Mouse (Mus musculus): ENCODE measurements around the gene Gm3417.
"Not testable (repeated sequence)": the region's sequence is repeated elsewhere in the genome, so short reads cannot be mapped to it uniquely, and the experiment has no call there.

Gm3417 gene

GRCm38 (mm10) chr17:14978362-14979038, at the start of gene Gm3417, which contains the start of gene 9030025P20Rik:
Gene Gm3417 (minus strand): TSS chr17:14978790.
Gene 9030025P20Rik (plus strand): TSS chr17:14978468.
- DNase-seq: not testable (repeated sequence)

GRCm38 (mm10) chr17:15025513-15025912, 46.9 kb upstream of the Gm3417 start:
- DNase-seq: not testable (repeated sequence)

GRCm38 (mm10) chr17:15024502-15025193, 46.1 kb upstream of the Gm3417 start:
- not testable (repeated sequence) for DNase-seq

GRCm38 (mm10) chr17:15023878-15024492, 45.4 kb upstream of the Gm3417 start:
- DNase-seq: not testable (repeated sequence)

GRCm38 (mm10) chr17:15021503-15022220, 43.1 kb upstream of the Gm3417 start:
- peak; percentile 5 to 9 for DNase-seq

- not testable (repeated sequence) for DNase-seq
These were observed 31.3 kb upstream of the Gm3417 start, which contains the start of gene Gm3435 for GRCm38 (mm10) chr17:15009706-15010413. Gene Gm3435 (plus strand): TSS chr17:15010176.

- DNase-seq: not testable (repeated sequence)
These were observed 30.5 kb upstream of the Gm3417 start for GRCm38 (mm10) chr17:15009088-15009487.

- not testable (repeated sequence) for DNase-seq
These were observed 21.5 kb upstream of the Gm3417 start for GRCm38 (mm10) chr17:15000047-15000446.

- not testable (repeated sequence) for DNase-seq
These were observed 15.6 kb upstream of the Gm3417 start for GRCm38 (mm10) chr17:14994140-14994539.

- not testable (repeated sequence) for DNase-seq
These were observed 14.7 kb upstream of the Gm3417 start for GRCm38 (mm10) chr17:14993139-14993832.

- not testable (repeated sequence) for DNase-seq
These were observed 14.0 kb upstream of the Gm3417 start for GRCm38 (mm10) chr17:14992522-14993138.

GRCm38 (mm10) chr17:14990116-14990702, 11.6 kb upstream of the Gm3417 start:
- DNase-seq: not testable (repeated sequence)

- DNase-seq: not testable (repeated sequence)
These were observed 750 bp downstream of the Gm3417 start for GRCm38 (mm10) chr17:14977718-14978361.

- DNase-seq: not testable (repeated sequence)
These were observed 10.1 kb downstream of the Gm3417 start for GRCm38 (mm10) chr17:14968373-14968913.

GRCm38 (mm10) chr17:14961557-14962154, 16.9 kb downstream of the Gm3417 start:
- not testable (repeated sequence) for DNase-seq

- DNase-seq: peak; percentile 51 to 72
These were observed 17.5 kb downstream of the Gm3417 start, which contains the start of gene Phf10 for GRCm38 (mm10) chr17:14960951-14961556. Gene Phf10 (minus strand): TSS chr17:14961273.

GRCm38 (mm10) chr17:14960520-14960919, 18.1 kb downstream of the Gm3417 start:
- peak; percentile 27 to 46 for DNase-seq

GRCm38 (mm10) chr17:14959979-14960378, 18.6 kb downstream of the Gm3417 start:
- peak; percentile 10 to 12 for DNase-seq
